Mouse (Mus musculus) spleen, adult 2 months (tissue): ENCODE measurements around the gene Kcnk3. TPM values are rescaled to one million over a fixed set of nuclear protein-coding genes. Genes with fewer than 3 reads are reported as not detected.

Source experiments
- DNase-seq, 2 experiments: peaks; one replicate each; pipeline versions ENCODE4 v3.0.0 to v3.0.0-alpha.2; 2012 to 2021; ENCODE audit warnings: low spot score in 2 of 2, low read depth in 1 of 2
- H3K27ac ChIP-seq: fragments of 200-500 bp; 2 replicates; pipeline ENCODE4 v1.5.1; 2012; ENCODE audit warnings: low read length, inconsistent platforms; ENCODE audit not compliant: insufficient read depth
- H3K27me3 ChIP-seq: fragments of 200-500 bp; 2 replicates; pipeline ENCODE4 v1.6.1; 2012; ENCODE audit warnings: mild to moderate bottlenecking, moderate library complexity, low read length, inconsistent platforms; ENCODE audit not compliant: control insufficient read depth, insufficient read depth
- H3K36me3 ChIP-seq: fragments of 200-500 bp; 2 replicates; pipeline ENCODE4 v1.6.1; 2012; ENCODE audit warnings: mild to moderate bottlenecking, low read length, inconsistent platforms; ENCODE audit not compliant: control insufficient read depth, insufficient read depth
- H3K4me1 ChIP-seq: fragments of 200-500 bp; 2 replicates; pipeline ENCODE4 v1.6.1; 2011; ENCODE audit warnings: inconsistent platforms; ENCODE audit not compliant: control insufficient read depth, insufficient read depth, insufficient read length
- H3K4me3 ChIP-seq: fragments of 200-500 bp; 2 replicates; pipeline ENCODE4 v1.5.1; 2011; ENCODE audit warnings: mild to moderate bottlenecking, inconsistent platforms; ENCODE audit not compliant: insufficient read depth, insufficient read length; ENCODE audit errors: extremely low read depth
- CTCF ChIP-seq: fragments of 200-500 bp; IDR thresholded peaks from 2 replicates; pipeline ENCODE4 v1.5.1; 2011; ENCODE audit warnings: mild to moderate bottlenecking, inconsistent platforms; ENCODE audit not compliant: insufficient read depth, insufficient read length, insufficient replicate concordance; ENCODE audit errors: extremely low read depth
- POLR2A ChIP-seq: fragments of 200-500 bp; IDR thresholded peaks from 2 replicates; pipeline ENCODE4 v1.6.1; 2011; ENCODE audit warnings: low read depth, low read length, inconsistent platforms
- WGBS: fragments of 180-500 bp; shearing (Covaris S2); methylation state at CpG from one replicate; pipeline ENCODE4 v1.1.7; 2018; 5-methylcytosine and 5-hydroxymethylcytosine counted together
- polyA plus RNA-seq: library from polyadenylated mRNA; depleted of rRNA; stranded (reverse); fragments of >200 nt; gene quantifications from 2 replicates; pipeline ENCODE4 v1.2.3, GENCODE M21; 2012; rRNA removed

The Kcnk3 gene
- polyA plus RNA-seq, 1 experiment, result 7.9 TPM

- 2% methylated on average over 3 of the region's 3 CpGs for WGBS
- DNase-seq, result no peak
- H3K4me3 ChIP-seq, result peak overlapping the region; percentile 84
- peaks cover 6% of the 10 kb centered on the region; the same call in 1 of the 2 replicates for H3K4me1 ChIP-seq
- peaks cover 10% of the 10 kb centered on the region for H3K36me3 ChIP-seq
- TF ChIP-seq POLR2A, result no peak
- no peak for TF ChIP-seq CTCF
- no peaks in the 10 kb centered on the region for H3K27me3 ChIP-seq
- H3K27ac ChIP-seq, result no peak overlapping the region
Measured at GRCm38 (mm10) chr5:30667686-30668085, 79.7 kb downstream of the Kcnk3 start.

- DNase-seq, result no peak
- Histone ChIP-seq H3K4me1 (peaks cover 6% of the 10 kb centered on the region; the same call in 1 of the 2 replicates), H3K27me3 (no peaks in the 10 kb centered on the region), H3K27ac (no peak overlapping the region), H3K4me3 (no peak overlapping the region; the same call in 1 of the 2 replicates), H3K36me3 (peaks cover 21% of the 10 kb centered on the region)
- TF ChIP-seq POLR2A (no peak), CTCF (no peak)
- WGBS, result 94% methylated on average over 9 of the region's 9 CpGs
Measured at GRCm38 (mm10) chr5:30668637-30669495, 80.9 kb downstream of the Kcnk3 start.

DNA sequence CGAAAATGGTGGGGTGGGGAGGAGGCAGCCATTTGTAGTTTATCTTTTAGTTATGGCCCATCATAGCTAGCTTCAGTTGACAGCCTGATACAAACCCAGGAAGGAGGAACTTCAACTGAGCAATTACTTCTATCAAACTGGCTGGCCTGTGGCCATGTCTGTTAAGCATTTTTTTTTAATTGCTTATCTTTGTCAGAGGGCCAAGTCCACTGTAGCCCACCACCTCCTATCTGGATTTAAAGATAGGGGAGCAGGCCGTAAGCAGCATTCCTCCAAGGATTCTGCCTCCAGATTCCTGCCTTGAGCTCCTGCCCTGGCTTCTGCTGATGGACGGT lies 81.5 kb downstream of the Kcnk3 start:
- peaks cover 6% of the 10 kb centered on the region; the same call in 1 of the 2 replicates for H3K4me1 ChIP-seq
- no peaks in the 10 kb centered on the region for H3K27me3 ChIP-seq
- no peak for DNase-seq
- WGBS, result 89% methylated on average over 3 of the region's 3 CpGs
- peaks cover 26% of the 10 kb centered on the region for H3K36me3 ChIP-seq
- H3K27ac ChIP-seq, result no peak overlapping the region
- TF ChIP-seq CTCF (no peak), POLR2A (no peak)
- no peak overlapping the region for H3K4me3 ChIP-seq

GRCm38 (mm10) chr5:30670091-30670490 lies 82.1 kb downstream of the Kcnk3 start:
- Histone ChIP-seq H3K27me3 (no peaks in the 10 kb centered on the region), H3K4me1 (peaks cover 6% of the 10 kb centered on the region; the same call in 1 of the 2 replicates), H3K4me3 (no peak overlapping the region), H3K36me3 (peaks cover 30% of the 10 kb centered on the region), H3K27ac (no peak overlapping the region)
- WGBS, result 89% methylated on average over 7 of the region's 7 CpGs
- TF ChIP-seq POLR2A (no peak), CTCF (no peak)
- no peak for DNase-seq

DNA sequence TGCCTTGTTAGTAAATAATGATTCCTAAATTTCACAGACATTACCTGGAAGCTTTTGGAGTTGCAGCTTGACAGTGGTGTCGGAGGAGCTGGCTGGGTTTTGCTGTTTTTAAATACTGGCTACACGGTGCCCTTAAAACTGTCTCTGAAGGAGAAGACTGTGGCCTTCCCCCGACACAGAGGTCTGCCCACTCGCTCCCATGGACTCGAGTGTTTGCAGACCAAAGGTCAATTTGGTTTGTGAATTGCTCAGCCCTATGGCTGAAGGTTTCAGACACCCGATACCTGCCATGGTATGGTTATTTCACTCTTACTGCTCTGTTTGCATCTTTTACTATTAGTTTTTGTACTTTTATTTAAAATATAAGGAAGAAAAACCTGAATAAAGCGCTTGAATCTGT lies 86.0 kb downstream of the Kcnk3 start:
- no peak overlapping the region for H3K27ac ChIP-seq
- H3K4me3 ChIP-seq, result no peak overlapping the region
- no peaks in the 10 kb centered on the region for H3K27me3 ChIP-seq
- DNase-seq, result no peak
- WGBS, result 92% methylated on average over 7 of the region's 7 CpGs
- H3K36me3 ChIP-seq, result peaks cover 33% of the 10 kb centered on the region
- no peak for TF ChIP-seq CTCF
- no peak for TF ChIP-seq POLR2A
- H3K4me1 ChIP-seq, result no peaks in the 10 kb centered on the region

Other genes with a start within 250 kb of the Kcnk3 start
- 0.05 and 0.08 TPM in 2 replicates for gene Otof, start 126.2 kb upstream of the Kcnk3 start, polyA plus RNA-seq
- not detected in 2 replicates for gene 1700001C02Rik, start 122.1 kb upstream of the Kcnk3 start, polyA plus RNA-seq
- gene Cib4, start 42.3 kb upstream of the Kcnk3 start, polyA plus RNA-seq, result not detected in 2 replicates
- 56.6 and 78.5 TPM in 2 replicates for gene Slc35f6, start 59.8 kb downstream of the Kcnk3 start, polyA plus RNA-seq
- gene Cenpa, start 78.6 kb downstream of the Kcnk3 start, polyA plus RNA-seq, result 47.7 and 56.4 TPM in 2 replicates
- gene Dpysl5, start 123.4 kb downstream of the Kcnk3 start, polyA plus RNA-seq, result 0.06 and 0.15 TPM in 2 replicates
- 12.2 TPM in 2 replicates for gene Mapre3, start 226.5 kb downstream of the Kcnk3 start, polyA plus RNA-seq